Mouse (Mus musculus) limb, embryonic 10.5 days (tissue): Measurements from ENCODE around the gene Zp3r. TPM values are rescaled to one million over a fixed set of nuclear protein-coding genes. Genes with fewer than 3 reads are reported as not detected.

Source experiments
- DNase-seq: peaks from one replicate; pipeline ENCODE4 v3.0.0-alpha.2; 2017; ENCODE audit warnings: low spot score
- H3K27ac ChIP-seq: fragments of 300-500 bp; sonication (generic); 2 replicates; pipeline ENCODE4 v1.5.1; 2016; ENCODE audit warnings: mild to moderate bottlenecking
- H3K27me3 ChIP-seq: fragments of 300-500 bp; sonication (generic); 2 replicates; pipeline ENCODE4 v1.6.1; 2016; ENCODE audit warnings: low read depth, mild to moderate bottlenecking; ENCODE audit not compliant: poor library complexity, severe bottlenecking
- H3K36me3 ChIP-seq: fragments of 300-500 bp; sonication (generic); 2 replicates; pipeline ENCODE4 v1.6.1; 2016; ENCODE audit warnings: mild to moderate bottlenecking, moderate library complexity
- H3K4me1 ChIP-seq: fragments of 300-500 bp; sonication (generic); 2 replicates; pipeline ENCODE4 v1.6.1; 2016
- H3K4me3 ChIP-seq: fragments of 300-500 bp; sonication (generic); 2 replicates; pipeline ENCODE4 v1.5.1; 2016; ENCODE audit warnings: mild to moderate bottlenecking, moderate library complexity
- H3K9me3 ChIP-seq: fragments of 300-500 bp; sonication (generic); replicated peaks from 2 replicates; pipeline ENCODE4 v1.6.1; 2016; ENCODE audit warnings: mild to moderate bottlenecking
- WGBS: fragments of 180-500 bp; shearing (Covaris S2); methylation state at CpG from one replicate; pipeline ENCODE4 v1.1.7; 2016; 5-methylcytosine and 5-hydroxymethylcytosine counted together
- polyA plus RNA-seq: library from polyadenylated mRNA; unstranded; fragments of >200 nt; fragmentation: Nextera tagmentation; extraction: Ambion mirVana; gene quantifications from 2 replicates; pipeline ENCODE4 v1.2.1, GENCODE M21; 2016

Zp3r gene
- polyA plus RNA-seq, 1 experiment from 2014 or later: not detected

DNA sequence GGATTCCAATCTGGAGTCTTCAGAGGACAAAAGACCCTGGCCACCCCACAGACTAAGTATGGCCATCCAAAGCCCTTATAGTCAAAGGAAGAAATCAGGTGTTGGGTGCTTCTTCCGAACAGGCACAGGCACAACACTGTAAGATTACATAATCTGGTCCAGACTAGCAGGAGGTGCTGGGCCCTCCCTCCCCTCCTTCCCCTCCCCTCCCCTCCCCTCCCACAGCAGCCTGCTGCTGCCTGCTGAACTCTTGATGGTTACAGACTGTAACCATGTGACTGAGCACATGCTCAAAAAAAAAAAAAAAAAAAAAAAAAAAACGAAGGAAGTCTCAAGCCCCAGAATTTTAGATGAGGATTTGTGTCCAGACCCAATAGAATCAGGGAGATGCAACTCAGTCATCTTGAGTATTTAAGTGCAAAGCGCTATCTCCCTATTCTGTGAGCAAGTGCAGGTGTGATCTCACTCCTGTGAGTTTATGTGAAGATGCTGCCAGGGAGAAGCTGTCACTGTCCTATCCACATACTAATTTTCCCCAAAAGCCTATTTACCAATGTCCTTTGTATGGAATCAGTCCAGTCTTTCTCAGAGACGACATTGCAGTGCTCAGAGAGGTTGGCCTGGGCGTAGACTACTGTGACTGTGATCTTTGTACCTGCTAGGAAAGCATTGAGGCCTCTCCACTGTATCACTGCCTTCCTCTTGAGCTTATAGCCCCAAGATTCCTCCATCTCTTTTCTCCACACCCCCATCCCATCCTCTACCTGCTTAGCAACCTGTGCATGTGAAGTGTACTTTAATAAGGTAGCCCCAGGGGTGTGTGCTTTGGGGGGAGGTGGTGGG is 77.8 kb downstream of the Zp3r start:
- H3K4me3 ChIP-seq: no peak overlapping the region
- 79% methylated on average over 5 of the region's 5 CpGs for WGBS
- peak overlapping the region; percentile 19; the same call in 1 of the 2 replicates for H3K27ac ChIP-seq
- H3K4me1 ChIP-seq: peaks cover 17% of the 10 kb centered on the region
- no peaks in the 10 kb centered on the region for H3K9me3 ChIP-seq
- DNase-seq: no peak
- no peaks in the 10 kb centered on the region for H3K27me3 ChIP-seq
- H3K36me3 ChIP-seq: no peaks in the 10 kb centered on the region

DNA sequence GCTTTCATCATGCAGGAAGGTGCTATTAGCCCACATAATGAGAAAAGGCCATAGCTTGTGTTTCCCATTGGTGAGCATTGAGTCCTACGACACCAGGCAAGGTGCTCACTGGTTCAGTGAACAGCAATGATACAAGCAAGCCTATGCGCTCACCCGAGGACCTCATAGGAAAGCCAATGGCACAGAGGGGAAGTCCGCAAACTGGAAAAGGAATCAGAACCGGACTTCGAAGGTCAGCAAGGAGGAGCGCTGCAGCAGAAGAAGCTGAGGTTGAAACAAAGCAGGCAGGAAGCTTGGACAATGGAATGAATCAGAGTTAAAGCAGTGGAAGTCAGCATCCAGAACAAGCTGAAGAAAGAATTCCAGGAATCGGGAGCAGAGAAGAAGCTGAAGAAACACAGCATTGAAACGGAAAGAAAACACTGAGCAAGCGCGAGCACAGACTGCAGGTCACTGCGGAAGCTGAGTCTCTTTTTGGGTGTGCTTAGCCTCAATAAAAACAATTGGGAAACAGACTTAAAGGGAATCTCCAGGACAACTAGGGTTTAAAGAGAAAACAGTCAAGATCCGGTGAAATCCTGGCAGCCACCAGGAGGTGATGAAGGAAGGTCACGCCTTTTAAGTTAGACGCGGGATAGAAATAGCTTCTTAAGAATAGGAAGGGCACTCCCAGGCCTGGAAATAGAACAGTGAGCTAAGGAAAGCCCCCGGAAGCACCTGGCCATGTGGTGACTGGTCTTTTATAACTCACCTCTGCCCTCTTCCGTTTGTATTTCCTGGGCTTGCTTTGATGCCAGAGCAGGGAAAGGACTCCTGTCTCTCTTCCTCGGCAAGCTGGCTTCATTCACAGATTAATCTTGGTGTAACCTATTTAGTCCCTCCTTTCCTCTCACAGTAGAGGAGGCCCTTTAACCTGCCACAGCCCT is 78.9 kb downstream of the Zp3r start:
- DNase-seq: peak; percentile 29
- WGBS: 70% methylated on average over 19 of the region's 19 CpGs
- Histone ChIP-seq H3K9me3 (no peaks in the 10 kb centered on the region), H3K27me3 (no peaks in the 10 kb centered on the region), H3K36me3 (no peaks in the 10 kb centered on the region), H3K4me1 (peaks cover 17% of the 10 kb centered on the region), H3K27ac (peak overlapping the region; percentile 19; the same call in 1 of the 2 replicates), H3K4me3 (no peak overlapping the region)

DNA sequence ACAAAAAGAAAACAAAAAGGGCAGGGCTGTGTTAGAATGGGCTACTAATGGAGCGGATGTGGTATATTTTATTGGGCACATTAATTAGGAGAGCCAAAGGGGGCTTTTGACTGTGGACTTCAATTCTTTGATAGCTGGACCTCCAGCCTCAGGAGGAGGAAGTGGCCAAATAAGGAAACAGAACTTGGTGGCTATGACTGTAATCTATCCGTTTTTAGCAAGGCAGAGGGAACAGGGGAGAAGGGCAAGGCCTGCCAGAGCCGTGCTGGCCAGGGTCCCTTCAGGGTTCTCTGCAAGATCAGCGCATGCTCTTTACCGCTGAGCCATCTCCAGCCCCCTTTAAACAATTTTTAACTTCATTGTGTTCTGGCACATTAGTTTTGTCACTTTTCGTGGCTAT is 79.7 kb downstream of the Zp3r start:
- 82% methylated on average over 6 of the region's 6 CpGs for WGBS
- Histone ChIP-seq H3K27ac (peak overlapping the region; percentile 25; the same call in 1 of the 2 replicates), H3K36me3 (no peaks in the 10 kb centered on the region), H3K9me3 (no peaks in the 10 kb centered on the region), H3K4me3 (no peak overlapping the region), H3K27me3 (no peaks in the 10 kb centered on the region), H3K4me1 (peaks cover 17% of the 10 kb centered on the region)
- no peak for DNase-seq

DNA sequence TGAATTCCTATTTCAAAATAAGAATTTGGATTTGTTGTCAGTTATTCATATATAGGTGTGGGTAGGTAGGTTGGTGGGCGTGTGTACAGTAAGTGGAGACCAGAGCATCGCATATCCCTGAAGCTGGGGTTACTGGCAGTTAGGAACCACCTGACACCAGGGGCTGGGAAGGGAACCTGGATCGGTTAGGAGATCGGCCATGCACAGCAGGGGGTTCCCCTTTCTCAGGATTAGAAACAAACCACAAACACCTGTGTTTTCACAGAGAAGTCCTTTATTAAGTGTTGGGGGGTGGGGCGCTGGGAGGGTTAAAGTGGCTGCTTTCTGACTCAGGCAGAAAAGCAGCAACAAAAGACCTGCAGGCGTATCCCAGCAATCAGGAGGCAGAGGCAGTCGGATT is 80.3 kb downstream of the Zp3r start:
- Histone ChIP-seq H3K27ac (no peak overlapping the region), H3K27me3 (no peaks in the 10 kb centered on the region), H3K36me3 (no peaks in the 10 kb centered on the region), H3K4me1 (peaks cover 17% of the 10 kb centered on the region), H3K4me3 (no peak overlapping the region), H3K9me3 (no peaks in the 10 kb centered on the region)
- DNase-seq: peak; percentile 60
- 52% methylated on average over 7 of the region's 7 CpGs for WGBS

DNA sequence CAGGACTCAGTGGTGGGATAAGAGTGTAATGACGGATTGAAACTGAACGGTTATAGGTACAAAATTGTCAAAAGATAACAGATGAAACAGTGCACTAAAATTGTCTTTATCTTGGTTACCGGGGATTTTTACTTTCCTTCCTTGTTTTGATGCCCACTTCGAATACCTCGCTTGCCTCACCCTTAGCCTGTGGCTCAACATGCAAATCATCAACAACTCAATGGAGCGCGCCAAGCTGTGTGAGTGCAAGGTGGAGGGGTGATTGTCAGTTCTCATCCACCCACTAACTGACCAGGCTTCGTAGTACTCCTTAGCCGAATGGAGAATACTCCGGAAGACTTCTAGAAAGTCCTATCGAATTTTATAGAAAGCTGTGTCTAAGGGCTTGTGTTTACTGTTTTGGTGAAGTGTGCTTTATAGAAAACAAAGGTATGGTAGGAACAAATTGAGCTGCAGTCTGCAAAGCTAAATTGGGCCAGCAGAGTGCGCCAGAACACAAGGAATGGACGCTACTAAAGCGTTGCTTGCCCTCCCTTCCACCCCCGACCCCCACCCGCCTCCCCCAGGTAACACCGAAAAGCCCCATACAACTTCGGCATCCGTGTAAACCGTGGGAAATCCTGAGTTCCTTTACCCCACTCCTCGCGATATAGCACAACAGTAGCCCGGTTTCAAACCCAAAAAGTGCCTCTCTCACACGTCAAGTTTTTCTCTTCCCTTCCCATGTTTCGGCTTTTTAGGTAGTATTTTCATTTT is 81.6 kb downstream of the Zp3r start:
- DNase-seq: peak; percentile 75
- WGBS: 26% methylated on average over 25 of the region's 25 CpGs
- Histone ChIP-seq H3K9me3 (no peaks in the 10 kb centered on the region), H3K36me3 (no peaks in the 10 kb centered on the region), H3K27me3 (no peaks in the 10 kb centered on the region), H3K4me1 (peaks cover 17% of the 10 kb centered on the region), H3K4me3 (peak overlapping the region; percentile 45), H3K27ac (0 out of 2 replicates have a peak overlapping the region, but pooled peaks have one; percentile 42)

Other genes with a start within 250 kb of the Zp3r start
- gene Cd55b, start 206.6 kb downstream of the Zp3r start, polyA plus RNA-seq: not detected in 2 replicates
- 1.7 and 1.9 TPM in 2 replicates for gene Cd55, start 166.9 kb downstream of the Zp3r start, polyA plus RNA-seq
- not detected in 2 replicates for gene C4bp, start 32.0 kb upstream of the Zp3r start, polyA plus RNA-seq
- not detected in 2 replicates for gene Gm29427, start 86.2 kb upstream of the Zp3r start, polyA plus RNA-seq
- gene Yod1, start 87.7 kb upstream of the Zp3r start, polyA plus RNA-seq: 6.0 and 8.2 TPM in 2 replicates
- gene Pfkfb2, start 99.6 kb upstream of the Zp3r start, polyA plus RNA-seq: 3.4 and 5.1 TPM in 2 replicates
- gene AA986860, start 102.4 kb upstream of the Zp3r start, polyA plus RNA-seq: 0.23 and 0.38 TPM in 2 replicates
- gene Fcamr, start 171.3 kb upstream of the Zp3r start, polyA plus RNA-seq: not detected in 2 replicates
- not detected in 2 replicates for gene Pigr, start 197.1 kb upstream of the Zp3r start, polyA plus RNA-seq
- 0.33 and 0.69 TPM in 2 replicates for gene Fcmr, start 236.0 kb upstream of the Zp3r start, polyA plus RNA-seq